Mouse (Mus musculus) CD4-positive, CD25-positive, alpha-beta regulatory T cell (primary cell): ENCODE measurements around the gene Tbl3. TPM values are rescaled to one million over a fixed set of nuclear protein-coding genes. Genes with fewer than 3 reads are reported as not detected.

Experiments
- polyA plus RNA-seq: library from polyadenylated mRNA; unstranded; fragments of 100-300 nt; shearing (Covaris generic); gene quantifications from one replicate; pipeline ENCODE4 v1.2.1, GENCODE M21; 2017

Gene Tbl3
- polyA plus RNA-seq = 64.1 TPM

GRCm38 (mm10) chr17:24706982-24707800, at the start of gene Tbl3:
TSS of gene Tbl3 (minus strand) at chr17:24707660.

GRCm38 (mm10) chr17:24752415-24753394, 45.2 kb upstream of the Tbl3 start, which contains the start of gene Hs3st6:
TSS of gene Hs3st6 (plus strand) at chr17:24752988.

GRCm38 (mm10) chr17:24736330-24737051, 29.0 kb upstream of the Tbl3 start, which contains the start of gene Msrb1:
TSS of gene Msrb1 (plus strand) at chr17:24736642.

GRCm38 (mm10) chr17:24727618-24728017, 20.2 kb upstream of the Tbl3 start, which contains the start of gene Rpl3l:
TSS of gene Rpl3l (plus strand) at chr17:24727820.

GRCm38 (mm10) chr17:24724184-24724583, 16.7 kb upstream of the Tbl3 start, which contains the start of gene Ndufb10:
TSS of gene Ndufb10 (minus strand) at chr17:24724478.

DNA sequence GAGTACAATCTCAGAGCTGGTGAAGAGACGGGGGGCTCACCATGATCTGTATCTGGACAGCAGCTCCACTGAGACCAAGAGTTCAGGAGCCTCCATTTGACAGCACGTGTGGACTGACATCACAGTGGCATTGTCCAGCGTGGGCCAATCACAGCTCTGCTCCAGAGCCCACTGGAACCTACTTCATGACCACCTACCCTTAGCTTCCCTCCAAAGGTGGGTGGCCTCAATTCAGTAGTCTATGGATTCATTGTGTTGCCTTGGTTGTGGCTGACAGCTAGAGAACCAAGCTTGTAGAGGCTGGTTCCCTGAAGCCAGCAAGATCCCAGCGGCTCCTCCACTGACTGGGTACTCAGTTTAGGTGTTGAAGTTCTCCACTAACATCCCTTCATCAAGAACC, 10.5 kb upstream of the Tbl3 start, which contains the start of the genes Rnf151 and Rps2:
Gene Rnf151, minus strand, starts transcription at position 121 of the 400 bp plus-strand sequence.
Gene Rps2, plus strand, starts transcription at position 174 of the 400 bp plus-strand sequence.

GRCm38 (mm10) chr17:24696011-24696697, 11.3 kb downstream of the Tbl3 start, which contains the start of the genes Gfer and Noxo1:
TSS of gene Gfer (minus strand) at chr17:24696156.
TSS of gene Noxo1 (plus strand) at chr17:24696234.

GRCm38 (mm10) chr17:24689251-24690081, 18.0 kb downstream of the Tbl3 start, which contains the start of gene Syngr3:
TSS of gene Syngr3 (minus strand) at chr17:24689955.

GRCm38 (mm10) chr17:24669545-24670245, 37.8 kb downstream of the Tbl3 start, which contains the start of gene Zfp598:
TSS of gene Zfp598 (plus strand) at chr17:24669687.

DNA sequence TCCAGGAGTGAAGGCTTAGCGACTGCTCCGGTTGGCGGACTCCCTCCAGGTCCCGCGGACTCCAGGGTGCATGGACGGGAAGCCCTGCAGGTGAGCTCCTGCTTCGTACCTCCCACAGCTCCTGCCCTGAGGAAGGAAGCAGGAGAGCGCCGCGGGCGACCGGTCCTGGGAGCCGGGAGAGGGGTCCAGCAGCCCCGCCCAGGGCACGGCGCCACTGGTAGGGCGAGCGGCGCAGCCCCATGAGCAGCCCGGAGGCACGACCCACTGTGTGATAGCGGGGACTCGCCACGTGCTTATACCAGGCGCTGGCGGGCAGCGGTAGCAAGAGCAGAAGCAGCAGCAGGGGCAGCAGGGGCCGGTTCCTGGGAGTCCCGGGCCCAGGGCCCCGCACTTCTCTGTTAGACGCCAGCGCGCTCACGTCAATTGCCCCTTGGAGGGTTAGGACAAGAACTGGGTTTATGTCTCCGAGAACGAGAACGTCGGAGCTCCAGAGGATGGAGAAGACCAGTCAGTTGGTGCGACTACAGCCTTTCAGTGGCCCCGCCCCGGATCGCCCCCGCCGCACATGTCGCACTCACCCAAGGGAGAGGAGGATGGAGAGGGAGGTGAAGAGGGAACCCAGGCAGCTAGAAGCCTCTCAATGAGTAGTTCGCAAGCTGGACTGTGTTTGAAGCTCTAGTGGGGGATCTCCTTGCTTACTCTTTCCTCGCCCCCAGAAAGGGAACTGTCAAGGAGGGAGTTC, 49.3 kb downstream of the Tbl3 start, which contains the start of gene Npw:
Gene Npw, minus strand, starts transcription at position 441 of the 742 bp plus-strand sequence.

DNA sequence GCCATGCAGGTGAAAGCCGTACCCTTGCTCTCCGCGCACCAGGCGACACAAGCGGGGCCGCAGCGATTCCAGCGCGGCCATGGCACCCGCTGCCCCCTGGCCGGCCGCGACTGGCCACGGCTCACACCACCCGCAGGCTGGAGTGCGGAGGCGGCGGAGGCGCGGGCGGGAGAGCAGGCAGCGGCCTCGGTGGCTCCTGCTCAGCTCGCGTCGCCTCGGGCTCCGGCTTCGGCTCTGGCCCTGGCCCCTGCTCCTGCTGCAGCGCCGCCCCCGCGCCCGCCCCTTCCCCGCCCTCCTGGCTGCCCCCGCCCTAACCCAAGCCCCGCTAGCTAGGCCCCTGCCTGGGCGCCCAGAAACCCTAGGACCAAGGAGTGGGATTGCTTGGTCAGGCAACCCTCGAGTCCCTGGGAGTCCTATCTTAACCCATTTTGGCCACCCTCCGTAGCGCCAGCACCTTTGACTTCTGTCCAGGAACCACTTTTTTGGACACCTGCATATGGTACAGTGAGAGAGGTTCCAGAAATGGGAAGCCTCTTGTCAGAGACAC, 57.3 kb downstream of the Tbl3 start, which contains the start of gene Slc9a3r2:
Gene Slc9a3r2, minus strand, starts transcription at position 258 of the 547 bp plus-strand sequence.

Other genes with a start within 250 kb of the Tbl3 start
- 107 TPM for gene E4f1, start 237.3 kb downstream of the Tbl3 start, polyA plus RNA-seq
- 42.3 TPM for gene Pgp, start 237.3 kb downstream of the Tbl3 start, polyA plus RNA-seq
- gene Bricd5, start 233.8 kb downstream of the Tbl3 start, polyA plus RNA-seq = 0.31 TPM
- gene Mlst8, start 228.6 kb downstream of the Tbl3 start, polyA plus RNA-seq = 26.4 TPM
- gene Caskin1, start 219.1 kb downstream of the Tbl3 start, polyA plus RNA-seq = 0.18 TPM
- 84.8 TPM for gene Traf7, start 179.7 kb downstream of the Tbl3 start, polyA plus RNA-seq
- 4.5 TPM for gene Rab26, start 173.4 kb downstream of the Tbl3 start, polyA plus RNA-seq
- gene Pkd1, start 157.8 kb downstream of the Tbl3 start, polyA plus RNA-seq = 50.6 TPM
- 46.5 TPM for gene Tsc2, start 75.0 kb downstream of the Tbl3 start, polyA plus RNA-seq
- gene Nthl1, start 75.0 kb downstream of the Tbl3 start, polyA plus RNA-seq = 7.4 TPM
- 0.26 TPM for gene Slc9a3r2, start 57.3 kb downstream of the Tbl3 start, polyA plus RNA-seq
- not detected for gene Npw, start 49.2 kb downstream of the Tbl3 start, polyA plus RNA-seq
- 22.6 TPM for gene Zfp598, start 38.0 kb downstream of the Tbl3 start, polyA plus RNA-seq
- 0.44 TPM for gene Syngr3, start 17.7 kb downstream of the Tbl3 start, polyA plus RNA-seq
- gene Gfer, start 11.5 kb downstream of the Tbl3 start, polyA plus RNA-seq = 42.2 TPM
- gene Noxo1, start 11.4 kb downstream of the Tbl3 start, polyA plus RNA-seq = 3.2 TPM
- not detected for gene Rnf151, start 10.4 kb upstream of the Tbl3 start, polyA plus RNA-seq
- gene Rps2, start 10.5 kb upstream of the Tbl3 start, polyA plus RNA-seq = 779 TPM
- 194 TPM for gene Ndufb10, start 16.8 kb upstream of the Tbl3 start, polyA plus RNA-seq
- not detected for gene Rpl3l, start 20.2 kb upstream of the Tbl3 start, polyA plus RNA-seq
- gene Msrb1, start 29.0 kb upstream of the Tbl3 start, polyA plus RNA-seq = 16.4 TPM
- gene Hs3st6, start 45.3 kb upstream of the Tbl3 start, polyA plus RNA-seq = not detected
- gene Meiob, start 96.6 kb upstream of the Tbl3 start, polyA plus RNA-seq = not detected
- gene Hagh, start 132.5 kb upstream of the Tbl3 start, polyA plus RNA-seq = 36.3 TPM
- 2.7 TPM for gene Fahd1, start 142.7 kb upstream of the Tbl3 start, polyA plus RNA-seq
- not detected for gene Igfals, start 158.3 kb upstream of the Tbl3 start, polyA plus RNA-seq
- 106 TPM for gene Nubp2, start 178.7 kb upstream of the Tbl3 start, polyA plus RNA-seq
- 64.5 TPM for gene Spsb3, start 179.0 kb upstream of the Tbl3 start, polyA plus RNA-seq
- gene Eme2, start 187.4 kb upstream of the Tbl3 start, polyA plus RNA-seq = 46.2 TPM
- 95.9 TPM for gene Mrps34, start 187.5 kb upstream of the Tbl3 start, polyA plus RNA-seq
- 56.5 TPM for gene Nme3, start 188.8 kb upstream of the Tbl3 start, polyA plus RNA-seq
- 52.6 TPM for gene Mapk8ip3, start 229.3 kb upstream of the Tbl3 start, polyA plus RNA-seq